Mouse (Mus musculus) small intestine, adult 2 months (tissue): Measurements from ENCODE around the gene Kif9.

Source experiments
- CTCF ChIP-seq: fragments of 200-500 bp; IDR thresholded peaks from 2 replicates; pipeline ENCODE4 v1.5.1; 2012; ENCODE audit warnings: low read depth, mild to moderate bottlenecking, control low read depth, inconsistent platforms, low read length, moderate library complexity, mixed read lengths; ENCODE audit not compliant: insufficient replicate concordance, insufficient read length; ENCODE audit errors: extremely low read depth
- POLR2A ChIP-seq: fragments of 200-500 bp; IDR thresholded peaks from 2 replicates; pipeline ENCODE4 v1.6.1; 2012; ENCODE audit warnings: low read depth, mild to moderate bottlenecking, control low read depth, inconsistent platforms, low read length, moderate library complexity

DNA sequence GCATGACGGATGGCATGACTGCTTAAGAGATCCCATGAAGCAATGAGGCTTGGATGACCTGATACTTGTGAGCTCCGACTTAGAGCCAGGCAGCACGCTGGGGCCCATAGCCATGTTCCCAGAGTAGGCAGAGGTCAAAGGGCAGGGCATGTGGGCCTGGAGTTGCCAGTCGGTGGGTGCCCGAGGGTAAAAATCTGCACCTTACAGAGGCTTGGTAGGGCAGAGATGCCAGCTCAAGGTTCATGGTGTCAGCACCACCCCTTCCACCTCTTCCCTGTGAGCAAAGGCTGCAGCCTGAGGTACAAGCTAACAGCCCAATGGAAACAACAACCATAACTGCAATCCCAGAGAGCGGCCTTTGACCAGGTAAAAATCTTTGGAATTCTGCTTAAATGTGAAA lies 11.4 kb upstream of the Kif9 start:
- no peak for TF ChIP-seq POLR2A
- no peak for TF ChIP-seq CTCF
